Mouse (Mus musculus): ENCODE data around the gene Txnrd3.

DNA sequence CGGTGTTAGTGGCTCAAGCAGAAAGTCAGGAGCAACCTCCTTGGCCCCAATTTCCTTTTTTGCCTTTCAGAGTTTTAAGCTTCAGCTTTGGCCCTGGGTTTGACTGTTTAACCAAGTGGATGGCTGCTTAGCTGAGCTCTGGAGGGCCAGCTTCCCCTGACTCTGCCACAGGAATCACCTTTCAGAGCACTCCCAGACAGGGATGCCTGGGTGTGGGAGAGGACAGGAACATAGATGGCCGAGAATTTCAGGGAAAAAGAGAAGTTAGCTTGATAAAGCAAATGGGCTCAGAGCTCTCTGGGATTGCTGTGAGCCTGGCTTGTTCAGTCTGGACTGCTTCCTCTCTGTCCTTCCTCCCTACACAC lies 29.7 kb upstream of the Txnrd3 start:
- TF ChIP-seq POLR2A (IDR thresholded peaks at IDR 0.05; ENCODE audit: control insufficient read depth, low read depth, low read length) (no peak), CTCF (IDR thresholded peaks at IDR 0.05; ENCODE audit: control insufficient read depth, insufficient read depth, insufficient replicate concordance, low read depth, low read length) (no peak)
